Mouse (Mus musculus) heart, embryonic 14.5 days (tissue): ENCODE measurements around the gene Galntl6. TPM values are rescaled to one million over a fixed set of nuclear protein-coding genes. Genes with fewer than 3 reads are reported as not detected.

ENCODE experiments used
- ATAC-seq: fragments of 200-750 bp; cut with Nextera tagmentation; 2 replicates; pipeline ENCODE4 v1.8.0; 2017; ENCODE audit warnings: low read depth, moderate TSS enrichment; ENCODE audit not compliant: insufficient number of reproducible peaks, insufficient read depth, low FRiP score
- H3K27ac ChIP-seq, 2 experiments: fragments of 200-500 bp in 1 of 2; fragments of 300-500 bp in 1 of 2; sonication (generic) in 1 of 2; replicated peaks in 1 of 2; 2 replicates each; pipeline ENCODE4 v1.5.1; 2012 to 2014; ENCODE audit warnings: low read depth in 2 of 2, low read length in 2 of 2, control low read depth in 1 of 2, mild to moderate bottlenecking in 1 of 2, mixed read lengths in 1 of 2; ENCODE audit not compliant: control insufficient read depth in 1 of 2, insufficient read depth in 1 of 2
- H3K27me3 ChIP-seq: fragments of 300-500 bp; sonication (generic); 2 replicates; pipeline ENCODE4 v1.6.1; 2014; ENCODE audit warnings: mild to moderate bottlenecking, low read length, control low read depth; ENCODE audit not compliant: control insufficient read depth, insufficient read depth
- H3K36me3 ChIP-seq: fragments of 300-500 bp; sonication (generic); 2 replicates; pipeline ENCODE4 v1.6.1; 2014; ENCODE audit warnings: mild to moderate bottlenecking, control low read depth, low read length, mixed read lengths; ENCODE audit not compliant: control insufficient read depth, insufficient read depth
- H3K4me1 ChIP-seq, 2 experiments: fragments of 200-500 bp in 1 of 2; fragments of 300-500 bp in 1 of 2; sonication (generic) in 1 of 2; 2 replicates each; pipeline ENCODE4 v1.6.1; 2012 to 2014; ENCODE audit warnings: low read length in 2 of 2, control low read depth in 1 of 2, mixed read lengths in 1 of 2; ENCODE audit not compliant: control insufficient read depth in 2 of 2, insufficient read depth in 2 of 2
- H3K4me2 ChIP-seq: fragments of 300-500 bp; sonication (generic); 2 replicates; pipeline ENCODE4 v1.6.1; 2014; ENCODE audit warnings: mild to moderate bottlenecking, low read length
- H3K4me3 ChIP-seq, 2 experiments: fragments of 200-500 bp in 1 of 2; fragments of 300-500 bp in 1 of 2; sonication (generic) in 1 of 2; 2 replicates each; pipeline ENCODE4 v1.5.1; 2012 to 2014; ENCODE audit warnings: low read length in 2 of 2, mild to moderate bottlenecking in 2 of 2, control low read depth in 1 of 2, low read depth in 1 of 2, moderate library complexity in 1 of 2; ENCODE audit not compliant: control insufficient read depth in 1 of 2, insufficient read depth in 1 of 2
- H3K9ac ChIP-seq: fragments of 300-500 bp; sonication (generic); 2 replicates; pipeline ENCODE4 v1.6.1; 2014; ENCODE audit warnings: mild to moderate bottlenecking, low read length
- H3K9me3 ChIP-seq: fragments of 300-500 bp; sonication (generic); 2 replicates; pipeline ENCODE4 v1.6.1; 2016; ENCODE audit warnings: low read length, control low read depth; ENCODE audit not compliant: control insufficient read depth
- WGBS: fragments of 180-500 bp; shearing (Covaris S2); extraction: QIAGEN DNeasy Blood & Tissue Kit; methylation state at CpG from one replicate; pipeline ENCODE4 v1.1.7; 2014; 5-methylcytosine and 5-hydroxymethylcytosine counted together
- polyA plus RNA-seq: library from polyadenylated mRNA; unstranded; fragments of >200 nt; fragmentation: Nextera tagmentation; extraction: Ambion mirVana; gene quantifications from 2 replicates; pipeline ENCODE4 v1.2.1, GENCODE M21; 2014

The Galntl6 gene
- polyA plus RNA-seq, 1 experiment from 2014 or later, result 0.07 TPM

- Histone ChIP-seq H3K9me3 (no peaks in the 10 kb centered on the region), H3K9ac (peak within 1 kb of the TSS; percentile 28), H3K4me1 (peaks cover 7 to 8% of the 10 kb centered on the region in 2 experiments; a peak in 3 of 4 replicates), H3K27ac (no peak within 1 kb of the TSS), H3K27me3 (peaks cover 24% of the 10 kb centered on the region; the same call in 1 of the 2 replicates), H3K36me3 (no peaks in the 10 kb centered on the region), H3K4me2 (peak within 1 kb of the TSS; percentile 96), H3K4me3 (peak within 1 kb of the TSS; percentile 53 to 57)
- no peak for ATAC-seq
- 11% methylated on average over 14 of the region's 14 CpGs for WGBS
These were observed 763 bp downstream of the Galntl6 start, which contains the start of gene BC030500 for GRCm38 (mm10) chr8:58911677-58912076. Gene BC030500, plus strand, starts transcription at chr8:58911755.

GRCm38 (mm10) chr8:58904465-58904864 lies 8.0 kb downstream of the Galntl6 start:
- no peaks in the 10 kb centered on the region for H3K4me1 ChIP-seq
- H3K4me3 ChIP-seq, result no peak overlapping the region
- H3K9ac ChIP-seq, result no peak overlapping the region
- no peak overlapping the region for H3K27ac ChIP-seq
- H3K9me3 ChIP-seq, result no peaks in the 10 kb centered on the region
- 41% methylated on average over 2 of the region's 2 CpGs for WGBS
- no peak overlapping the region for H3K4me2 ChIP-seq
- ATAC-seq, result no peak
- H3K27me3 ChIP-seq, result no peaks in the 10 kb centered on the region
- H3K36me3 ChIP-seq, result no peaks in the 10 kb centered on the region

DNA sequence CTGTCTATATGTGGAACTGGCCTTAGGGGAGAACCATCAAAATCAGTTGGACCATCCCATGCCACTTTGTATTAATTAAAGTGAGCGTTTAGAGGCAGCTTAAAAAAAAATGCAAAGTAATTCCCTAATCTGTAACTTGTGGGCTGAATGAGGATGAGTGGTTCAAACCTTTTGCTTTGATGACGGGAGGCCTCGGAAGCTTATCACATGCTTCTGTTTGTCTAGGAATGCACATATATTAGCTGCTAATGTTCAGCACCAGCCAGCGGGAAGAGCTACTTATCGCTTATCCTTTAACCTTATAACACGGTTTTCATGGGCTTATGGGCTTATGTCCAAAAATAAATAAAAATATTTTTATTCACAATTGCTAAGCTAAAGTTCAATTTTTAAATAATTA lies 16.5 kb downstream of the Galntl6 start:
- no peak overlapping the region for H3K4me3 ChIP-seq
- H3K9me3 ChIP-seq, result no peaks in the 10 kb centered on the region
- H3K9ac ChIP-seq, result no peak overlapping the region
- no peak overlapping the region for H3K4me2 ChIP-seq
- WGBS, result 55% methylated on average over 6 of the region's 6 CpGs
- no peaks in the 10 kb centered on the region for H3K27me3 ChIP-seq
- no peak overlapping the region for H3K27ac ChIP-seq
- H3K36me3 ChIP-seq, result no peaks in the 10 kb centered on the region
- ATAC-seq, result no peak
- no peaks in the 10 kb centered on the region for H3K4me1 ChIP-seq

GRCm38 (mm10) chr8:58890591-58890990 lies 21.8 kb downstream of the Galntl6 start:
- Histone ChIP-seq H3K4me3 (no peak overlapping the region), H3K4me2 (no peak overlapping the region), H3K9ac (no peak overlapping the region), H3K36me3 (no peaks in the 10 kb centered on the region), H3K27me3 (no peaks in the 10 kb centered on the region), H3K27ac (no peak overlapping the region), H3K9me3 (no peaks in the 10 kb centered on the region), H3K4me1 (no peaks in the 10 kb centered on the region)
- 91% methylated on average over 3 of the region's 3 CpGs for WGBS
- ATAC-seq, result no peak

- Histone ChIP-seq H3K27me3 (no peaks in the 10 kb centered on the region), H3K9ac (no peak overlapping the region), H3K36me3 (no peaks in the 10 kb centered on the region), H3K9me3 (no peaks in the 10 kb centered on the region), H3K4me3 (no peak overlapping the region), H3K4me2 (no peak overlapping the region), H3K27ac (no peak overlapping the region), H3K4me1 (no peaks in the 10 kb centered on the region)
- 7% methylated on average over 1 of the region's 1 CpGs for WGBS
- no peak for ATAC-seq
These were observed 26.0 kb downstream of the Galntl6 start for GRCm38 (mm10) chr8:58886405-58886804.

GRCm38 (mm10) chr8:58824347-58824746 lies 88.1 kb downstream of the Galntl6 start:
- H3K9ac ChIP-seq, result no peak overlapping the region
- H3K36me3 ChIP-seq, result no peaks in the 10 kb centered on the region
- no peak overlapping the region for H3K27ac ChIP-seq

DNA sequence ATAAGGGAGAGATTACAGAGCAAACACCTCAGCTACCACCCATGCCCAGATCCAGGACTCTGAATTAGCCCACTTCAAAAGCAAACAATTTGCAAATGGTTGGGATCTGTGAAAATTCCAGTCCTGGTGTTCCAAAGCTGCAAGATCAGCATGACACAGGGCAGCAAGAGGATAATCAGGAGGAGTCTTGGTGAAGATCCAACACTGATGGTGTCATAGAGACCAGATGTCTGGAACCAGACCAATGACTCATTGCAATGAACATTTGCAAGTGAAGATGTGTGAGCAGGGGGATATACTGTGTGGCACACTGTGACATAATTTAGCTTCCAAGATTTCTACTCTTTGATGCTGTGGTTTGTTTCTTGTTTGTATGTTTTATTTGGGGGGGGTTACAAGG lies 107.2 kb downstream of the Galntl6 start:
- Histone ChIP-seq H3K9ac (no peak overlapping the region), H3K4me2 (no peak overlapping the region), H3K4me1 (no peaks in the 10 kb centered on the region), H3K9me3 (no peaks in the 10 kb centered on the region), H3K27me3 (no peaks in the 10 kb centered on the region), H3K36me3 (no peaks in the 10 kb centered on the region), H3K4me3 (no peak overlapping the region), H3K27ac (no peak overlapping the region)
- ATAC-seq, result no peak

More at GRCm38 (mm10) chr8:58824347-58824746, 88.1 kb downstream of the Galntl6 start:
- no peaks in the 10 kb centered on the region for H3K27me3 ChIP-seq
- no peaks in the 10 kb centered on the region for H3K9me3 ChIP-seq
- H3K4me3 ChIP-seq, result no peak overlapping the region
- ATAC-seq, result no peak
- H3K4me2 ChIP-seq, result no peak overlapping the region
- no peaks in the 10 kb centered on the region for H3K4me1 ChIP-seq

- H3K9me3 ChIP-seq, result no peaks in the 10 kb centered on the region
- 58% methylated on average over 1 of the region's 1 CpGs for WGBS
- no peaks in the 10 kb centered on the region for H3K4me1 ChIP-seq
- no peaks in the 10 kb centered on the region for H3K27me3 ChIP-seq
- H3K4me3 ChIP-seq, result no peak overlapping the region
- H3K36me3 ChIP-seq, result no peaks in the 10 kb centered on the region
- no peak for ATAC-seq
- H3K27ac ChIP-seq, result no peak overlapping the region
- H3K4me2 ChIP-seq, result no peak overlapping the region
- H3K9ac ChIP-seq, result no peak overlapping the region
These were observed 110.6 kb downstream of the Galntl6 start for GRCm38 (mm10) chr8:58801847-58802246.
